Mouse (Mus musculus) testis, postnatal 14 days (tissue): ENCODE measurements around the gene Commd4.

Experiments
- DNase-seq: peaks from one replicate; pipeline ENCODE4 v3.0.0; 2021; ENCODE audit warnings: low spot score

The Commd4 gene

DNA sequence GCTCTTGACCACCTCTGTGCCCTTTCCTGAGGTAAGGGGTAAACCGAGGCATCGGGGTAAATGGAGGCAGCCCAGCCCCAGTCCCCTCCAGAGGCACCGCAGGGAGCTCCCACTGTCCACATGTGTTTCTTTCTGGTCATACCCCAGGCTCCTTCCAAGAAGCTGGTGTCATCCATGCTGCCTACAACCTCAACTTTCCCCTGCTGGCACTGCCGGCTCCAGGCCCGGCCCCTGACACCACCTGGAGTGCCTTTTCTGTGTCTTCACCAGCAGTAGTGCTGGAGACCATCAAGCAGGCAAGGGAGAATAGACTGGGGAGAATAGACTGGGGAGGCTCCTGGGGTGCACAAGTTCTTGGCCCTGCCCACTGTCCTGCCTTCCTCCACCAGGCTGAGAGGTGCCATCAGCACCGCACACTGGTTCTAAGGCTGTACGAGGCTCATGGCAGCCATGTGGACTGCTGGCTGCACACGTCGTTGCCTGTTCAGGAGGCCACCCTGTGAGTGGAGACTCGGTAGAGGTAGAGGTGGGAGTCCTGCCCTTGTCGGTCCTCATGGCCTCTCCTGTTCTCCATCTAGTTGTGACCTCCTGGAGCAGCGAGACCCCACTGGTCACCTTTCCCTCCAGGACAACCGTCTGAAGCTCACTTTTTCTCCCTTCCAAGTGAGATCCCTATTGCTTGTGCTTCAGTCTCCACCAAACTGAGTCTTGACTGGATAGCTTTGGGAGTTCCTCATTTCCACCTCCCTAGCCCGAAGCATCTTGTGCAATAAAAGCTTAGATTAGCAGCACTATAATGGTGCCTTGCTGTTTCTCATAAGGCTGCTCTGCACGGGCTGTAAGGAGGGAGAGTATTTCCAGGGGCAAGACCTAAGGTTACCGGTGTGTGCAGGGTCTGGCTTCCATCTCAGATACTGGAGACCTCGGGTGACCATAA, 16.4 kb downstream of the Commd4 start:
- DNase-seq: no peak

DNA sequence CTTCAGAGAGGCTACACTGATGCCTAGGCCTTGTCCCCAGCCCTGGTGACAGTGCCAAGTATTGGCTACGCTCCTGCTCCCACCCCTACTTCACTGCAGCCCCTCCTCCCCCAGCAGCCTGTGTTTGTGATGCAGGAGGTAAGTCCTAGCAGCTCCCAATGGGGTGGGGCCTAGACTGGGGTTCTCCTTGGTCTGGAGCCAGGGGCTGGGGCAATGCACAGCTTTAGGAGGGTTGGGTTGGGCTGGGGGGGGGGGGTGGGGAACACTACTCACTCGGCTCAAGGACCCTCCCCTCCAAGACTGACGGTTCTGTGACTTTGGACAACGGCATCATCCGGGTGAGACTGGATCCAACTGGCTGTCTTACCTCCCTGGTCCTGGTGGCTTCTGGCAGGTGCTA, 18.6 kb downstream of the Commd4 start:
- no peak for DNase-seq

DNA sequence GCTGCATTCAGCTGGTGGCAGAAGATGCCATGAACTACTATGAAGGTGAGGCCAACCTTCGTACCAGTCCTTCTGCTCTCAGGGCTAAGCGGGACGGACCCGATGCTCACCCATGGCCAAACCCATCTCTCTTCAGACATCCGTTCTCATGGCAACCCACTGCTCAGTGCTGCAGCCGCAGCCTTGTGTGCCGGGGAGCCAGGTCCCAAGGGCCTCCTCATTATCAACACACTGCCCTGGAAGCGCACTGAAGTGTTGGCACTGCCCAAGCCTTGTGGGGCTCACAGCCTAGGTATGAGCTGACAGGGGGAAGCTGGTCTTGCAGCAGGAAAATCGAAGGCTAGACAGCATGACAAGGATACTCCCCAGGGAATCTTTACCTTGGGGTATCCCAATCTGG, 19.0 kb downstream of the Commd4 start:
- DNase-seq: no peak

DNA sequence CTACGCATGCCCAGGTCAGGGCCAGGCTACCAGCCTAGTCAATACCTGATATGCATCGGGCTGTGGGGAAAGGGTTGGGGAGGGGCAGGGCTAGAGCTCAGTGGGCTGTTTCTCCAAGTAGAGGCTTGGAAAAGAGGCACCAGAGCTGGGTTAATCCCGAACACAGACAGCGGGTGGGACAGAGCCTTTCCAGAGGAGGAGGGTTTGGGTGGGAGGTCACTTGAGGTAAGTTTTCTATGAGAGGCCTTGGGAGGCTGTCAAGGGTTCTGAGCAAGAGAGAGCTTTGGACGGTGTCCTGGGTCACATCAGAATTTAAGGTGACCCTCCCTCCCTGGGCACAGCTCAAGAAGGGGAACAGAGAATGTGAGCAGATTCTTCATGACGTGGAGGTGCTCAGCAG, 19.6 kb downstream of the Commd4 start:
- DNase-seq: no peak

DNA sequence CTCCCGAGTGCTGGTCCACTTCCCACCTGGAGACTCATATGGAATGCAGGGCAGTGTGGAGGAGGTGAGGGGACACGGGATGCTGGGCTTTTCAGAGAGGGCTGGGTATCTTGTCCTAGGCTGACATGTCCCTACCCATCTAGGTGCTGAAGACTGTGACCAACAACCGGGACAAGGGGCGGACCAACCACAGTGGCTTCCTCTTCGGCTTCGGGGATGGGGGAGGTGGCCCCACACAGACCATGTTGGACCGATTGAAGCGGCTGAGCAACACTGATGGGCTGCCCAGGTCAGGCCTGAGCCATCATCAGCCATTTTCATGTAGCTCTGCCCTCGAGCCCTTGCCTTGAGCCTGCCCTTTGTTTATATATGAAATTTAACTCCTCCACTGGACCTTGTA, 20.4 kb downstream of the Commd4 start:
- no peak for DNase-seq

DNA sequence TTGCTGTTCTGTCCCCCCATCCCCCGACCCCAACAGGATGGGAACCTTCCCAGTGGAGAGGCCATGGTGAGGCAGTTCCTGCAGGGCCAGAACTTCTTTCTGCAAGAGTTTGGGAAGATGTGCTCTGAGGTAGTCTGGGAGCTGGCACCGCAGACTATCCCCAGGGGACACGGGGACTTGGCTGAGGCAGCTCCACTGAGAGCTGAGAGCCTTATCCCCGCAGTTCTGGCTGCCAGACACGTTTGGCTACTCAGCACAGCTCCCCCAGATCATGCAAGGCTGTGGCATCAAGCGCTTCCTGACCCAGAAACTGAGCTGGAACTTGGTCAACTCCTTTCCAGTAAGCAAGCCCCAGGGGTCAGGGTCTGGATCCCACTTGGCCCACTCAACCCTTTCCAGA, 20.9 kb downstream of the Commd4 start:
- DNase-seq: no peak

DNA sequence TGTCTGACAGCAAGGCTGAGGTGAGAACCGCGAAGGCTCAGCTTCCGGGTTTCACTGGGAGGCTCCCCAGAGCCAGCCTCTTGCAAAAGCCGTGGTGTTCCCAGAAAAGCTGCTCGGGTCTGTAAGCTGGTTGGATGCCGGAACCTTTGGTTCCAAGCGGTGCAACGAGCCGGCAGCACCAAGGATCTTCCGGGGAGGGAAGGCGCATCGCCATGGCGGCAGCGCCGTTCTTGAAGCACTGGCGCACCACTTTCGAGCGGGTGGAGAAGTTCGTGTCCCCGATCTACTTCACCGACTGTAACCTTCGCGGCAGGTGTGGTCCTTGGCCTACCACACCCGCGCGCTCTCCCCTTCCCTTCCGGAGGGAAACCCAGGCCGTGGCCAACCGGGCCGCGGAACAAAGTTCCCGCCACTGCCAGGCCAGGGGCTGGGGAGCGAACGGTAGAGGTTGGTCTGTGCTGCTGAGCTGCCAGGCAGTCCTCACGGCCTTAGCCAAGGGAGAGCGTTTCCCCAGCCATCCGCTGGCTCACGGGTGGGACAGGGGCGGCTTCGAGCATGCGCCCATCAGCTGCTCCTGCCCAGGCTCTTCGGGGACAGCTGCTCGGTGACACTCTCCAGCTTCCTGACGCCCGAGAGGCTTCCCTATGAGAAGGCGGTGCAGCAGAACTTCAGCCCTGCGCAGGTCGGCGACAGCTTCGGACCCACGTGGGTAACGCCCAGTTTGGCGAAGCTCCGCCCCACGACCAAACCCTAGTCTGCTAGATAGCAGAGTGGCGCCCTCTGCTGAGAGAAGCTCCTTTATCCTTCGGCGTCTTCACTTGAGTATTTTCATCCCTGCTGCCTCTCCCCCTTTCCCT, 27.3 kb downstream of the Commd4 start, which contains the start of gene Man2c1:
Gene Man2c1 (plus strand): TSS at position 114 of the 857 bp plus-strand sequence.
- peak; percentile 93 for DNase-seq

DNA sequence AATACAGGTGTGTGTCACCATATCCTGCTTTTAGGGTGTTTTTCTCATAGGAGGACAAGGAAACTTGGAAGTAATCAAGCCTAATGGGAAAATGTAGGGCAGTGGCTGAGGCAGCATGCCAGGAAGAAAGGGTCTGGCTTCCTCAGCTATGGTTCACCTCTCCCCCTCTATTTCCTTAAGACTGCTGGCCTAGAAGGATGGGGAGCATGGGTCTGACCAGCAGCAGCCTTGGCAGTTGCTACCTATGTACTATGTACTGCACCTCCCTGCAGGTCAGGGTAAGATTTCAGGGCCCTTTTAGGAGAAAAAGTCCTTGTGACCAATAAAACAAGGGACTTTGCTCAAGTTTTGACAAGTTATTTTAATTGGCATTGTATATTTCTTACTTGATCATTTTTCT, 28.5 kb downstream of the Commd4 start:
- no peak for DNase-seq

DNA sequence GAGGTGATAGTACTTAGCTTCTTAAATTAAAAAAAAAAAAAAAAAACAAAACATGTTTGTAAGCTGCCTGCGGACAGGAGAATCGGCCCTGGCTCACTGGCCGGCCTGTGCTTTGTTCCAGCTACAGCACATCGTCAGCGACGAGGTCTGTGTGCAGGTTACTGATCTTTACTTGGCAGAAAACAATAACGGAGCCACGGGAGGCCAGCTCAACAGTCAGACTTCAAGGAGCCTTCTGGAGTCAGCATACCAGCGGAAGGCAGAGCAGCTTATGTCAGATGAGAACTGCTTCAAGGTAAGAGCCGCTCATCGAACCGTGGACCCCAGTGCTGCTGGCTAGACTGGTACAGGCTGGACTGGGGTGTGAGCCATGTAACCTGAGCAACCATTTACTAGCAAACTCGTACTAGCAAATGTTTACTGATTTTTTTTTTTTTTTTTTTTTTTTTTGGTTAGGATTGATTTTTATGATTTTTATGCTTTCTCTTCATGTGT, 40.8 kb downstream of the Commd4 start:
- DNase-seq: no peak
